Mouse (Mus musculus) ES-Bruce4 (cell line): ENCODE measurements around the gene Il10rb.

Experiments used
- CTCF ChIP-seq: IDR thresholded peaks from one replicate; pipeline ENCODE4 v1.8.1; 2011; ENCODE audit warnings: low read depth, low read length
- POLR2A ChIP-seq: IDR thresholded peaks from one replicate; pipeline ENCODE4 v1.8.1; 2011; ENCODE audit warnings: low read length; ENCODE audit not compliant: insufficient read depth

- TF ChIP-seq CTCF (no peak), POLR2A (no peak)
Observed at GRCm38 (mm10) chr16:91458976-91459375, 53.0 kb downstream of the Il10rb start.
